9 mouse cellular contexts compared by ENCODE assay signal in the genomic region with DNA sequence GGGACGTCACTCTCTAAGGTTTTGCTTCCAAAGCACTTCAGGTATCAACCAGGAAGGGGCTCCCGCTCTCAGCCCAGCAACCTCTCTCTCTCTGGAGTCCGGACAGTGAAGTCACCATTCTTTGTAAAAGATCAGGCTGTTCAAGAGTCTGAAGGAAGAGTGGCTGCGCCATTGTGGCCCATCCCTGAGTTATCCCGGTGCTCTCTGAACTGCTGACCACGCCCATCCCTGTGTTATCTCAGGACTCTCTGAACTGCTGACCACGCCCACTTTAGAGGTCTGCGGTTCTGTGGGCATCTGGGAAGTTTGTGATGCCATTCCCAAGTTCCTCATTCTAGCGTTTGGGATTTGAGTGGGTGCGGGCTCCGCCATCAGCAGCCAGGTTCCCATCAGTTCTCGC.
A peak's percentile ranks its signal among the peaks of the same experiment; 100 is the strongest.
DNase-seq lines count a peak whose midpoint lies in the region; ATAC-seq and TF ChIP-seq lines count a peak whose summit lies in the region.
"Had no signal": no experiment of that assay in that cellular context is flagged by ENCODE, and none has a peak within 500 bp of the region (broad histone marks: within the 10 kb centered on the region; RNA-seq: fewer than 3 reads in every experiment).

No protein-coding gene starts in this region.

- H3K9ac ChIP-seq in forebrain, embryonic 12.5 days = no peak overlapping the region
- no peak overlapping the region for H3K9ac ChIP-seq in forebrain, embryonic 15.5 days (replicated peaks)
- no peak overlapping the region for H3K9ac ChIP-seq in lung, postnatal 0 days (replicated peaks; ENCODE audit: low read depth)
- no peak overlapping the region; the same call in 1 of the 2 replicates for H3K9ac ChIP-seq in embryonic facial prominence, embryonic 13.5 days

- WGBS in forebrain, embryonic 12.5 days = 12% methylated on average over 12 of the region's 12 CpGs
- whole genome bisulfite sequencing in forebrain, embryonic 15.5 days = 11% methylated on average over 12 of the region's 12 CpGs
- 12% methylated on average over 12 of the region's 12 CpGs for WGBS in lung, postnatal 0 days
- 18% methylated on average over 12 of the region's 12 CpGs for WGBS in embryonic facial prominence, embryonic 13.5 days

- H3K4me3 ChIP-seq in forebrain, embryonic 12.5 days (replicated peaks) = no peak overlapping the region
- no peak overlapping the region for H3K4me3 ChIP-seq in forebrain, embryonic 15.5 days
- H3K4me3 ChIP-seq in lung, postnatal 0 days (ENCODE audit: low read depth, low read length) = no peak overlapping the region
- H3K4me3 ChIP-seq in embryonic facial prominence, embryonic 13.5 days = no peak overlapping the region

- H3K36me3 ChIP-seq in forebrain, embryonic 12.5 days (replicated peaks) = no peaks in the 10 kb centered on the region
- no peaks in the 10 kb centered on the region for H3K36me3 ChIP-seq in forebrain, embryonic 15.5 days
- H3K36me3 ChIP-seq in lung, postnatal 0 days (ENCODE audit: insufficient read depth, low read length) = no peaks in the 10 kb centered on the region
- no peaks in the 10 kb centered on the region for H3K36me3 ChIP-seq in embryonic facial prominence, embryonic 13.5 days

- peaks cover 4% of the 10 kb centered on the region; the same call in 1 of the 2 replicates for H3K4me1 ChIP-seq in forebrain, embryonic 12.5 days
- H3K4me1 ChIP-seq in forebrain, embryonic 15.5 days = no peaks in the 10 kb centered on the region
- no peaks in the 10 kb centered on the region for H3K4me1 ChIP-seq in lung, postnatal 0 days (ENCODE audit: insufficient read depth, low read depth, low read length)
- 0 out of 2 replicates have a peak, but pooled peaks cover 4% of the 10 kb centered on the region for H3K4me1 ChIP-seq in embryonic facial prominence, embryonic 13.5 days

- H3K9me3 ChIP-seq in forebrain, embryonic 12.5 days = no peaks in the 10 kb centered on the region
- no peaks in the 10 kb centered on the region for H3K9me3 ChIP-seq in forebrain, embryonic 15.5 days
- H3K9me3 ChIP-seq in lung, postnatal 0 days (ENCODE audit: low read length) = no peaks in the 10 kb centered on the region
- no peaks in the 10 kb centered on the region for H3K9me3 ChIP-seq in embryonic facial prominence, embryonic 13.5 days

- intact Hi-C loops in left cerebral cortex, postnatal 10 days (cut with DNase I) = no loop called here

- no peak for TF ChIP-seq EP300 in lung, postnatal 0 days (IDR thresholded peaks at IDR 0.05)

- ATAC-seq in forebrain, embryonic 12.5 days (ENCODE audit: low FRiP score) = no peak
- no peak for ATAC-seq in forebrain, embryonic 15.5 days (replicated peaks)
- ATAC-seq in lung, postnatal 0 days = no peak
- no peak for ATAC-seq in embryonic facial prominence, embryonic 13.5 days (ENCODE audit: insufficient number of reproducible peaks, insufficient read depth, low FRiP score, low TSS enrichment, low read depth)
- ATAC-seq in megakaryocyte-erythroid progenitor cell, adult 5-6 weeks (replicated peaks; ENCODE audit: low FRiP score, low TSS enrichment, poor library complexity, severe bottlenecking) = 0 out of 2 replicates have a peak, but pooled peaks have one; percentile 34

- H3K27ac ChIP-seq in forebrain, embryonic 12.5 days = no peak overlapping the region
- no peak overlapping the region for H3K27ac ChIP-seq in forebrain, embryonic 15.5 days (replicated peaks)
- no peak overlapping the region for H3K27ac ChIP-seq in lung, postnatal 0 days (ENCODE audit: low read length)
- H3K27ac ChIP-seq in embryonic facial prominence, embryonic 13.5 days = no peak overlapping the region

- DNase-seq in lung, postnatal 0 days (ENCODE audit: low spot score) = peak; percentile 9
- DNase-seq in lung, postnatal 10 days = no peak
- DNase-seq in yolk sac, embryonic 10.5 days (ENCODE audit: low spot score) = no peak
- DNase-seq in left cerebral cortex, postnatal 10 days (ENCODE audit: extremely low spot score in 1 of 2, low spot score in 2 of 2) = no peak
- DNase-seq: heart, postnatal 4 days had no signal

- H3K27me3 ChIP-seq in forebrain, embryonic 12.5 days = peaks cover 82% of the 10 kb centered on the region
- peaks cover 65% of the 10 kb centered on the region for H3K27me3 ChIP-seq in forebrain, embryonic 15.5 days
- H3K27me3 ChIP-seq in lung, postnatal 0 days (replicated peaks; ENCODE audit: insufficient read depth, low read length) = peaks cover 37% of the 10 kb centered on the region; the same call in 1 of the 2 replicates
- peaks cover 85% of the 10 kb centered on the region for H3K27me3 ChIP-seq in embryonic facial prominence, embryonic 13.5 days

- no peak for TF ChIP-seq CTCF in lung, postnatal 0 days (IDR thresholded peaks at IDR 0.05)

- H3K4me2 ChIP-seq in forebrain, embryonic 12.5 days = peak overlapping the region; percentile 11; the same call in 1 of the 2 replicates
- H3K4me2 ChIP-seq in forebrain, embryonic 15.5 days (replicated peaks) = no peak overlapping the region
- H3K4me2 ChIP-seq in lung, postnatal 0 days (replicated peaks; ENCODE audit: low read depth, low read length) = no peak overlapping the region
- peak overlapping the region; percentile 29 for H3K4me2 ChIP-seq in embryonic facial prominence, embryonic 13.5 days

Comparison
In these comparisons a context has a peak if more than half of its experiments do, and no peak if none do; other contexts are left out.
1. H3K4me2 ChIP-seq: peak in forebrain, embryonic 12.5 days (single experiment) and embryonic facial prominence, embryonic 13.5 days (single experiment); none in forebrain, embryonic 15.5 days (single experiment) and lung, postnatal 0 days (single experiment).